Mouse (Mus musculus): Measurements from ENCODE around the gene Pltp. TPM values are rescaled to one million over a fixed set of nuclear protein-coding genes. Genes with fewer than 3 reads are reported as not detected.
"Not testable (repeated sequence)": the region's sequence is repeated elsewhere in the genome, so short reads cannot be mapped to it uniquely, and the experiment has no call there.

The Pltp gene
- total and polyA plus RNA-seq, 3 experiments, result 5.2 to 17.1 TPM; not detected in 1

GRCm38 (mm10) chr2:164798554-164798953 lies 59.0 kb downstream of the Pltp start:
- peak; percentile 58 for DNase-seq (ENCODE audit: low read depth, low spot score)

GRCm38 (mm10) chr2:164795868-164796267 lies 61.6 kb downstream of the Pltp start:
- Histone ChIP-seq H3K36me3 (ENCODE audit: control insufficient read depth in 1 of 2, insufficient read depth in 2 of 2, low read length in 2 of 2) (peaks cover 0 to 5% of the 10 kb centered on the region in 2 experiments; a peak in 3 of 4 replicates), H3K27ac (ENCODE audit: control insufficient read depth, low read depth, low read length) (no peak overlapping the region), H3K4me3 (ENCODE audit: control insufficient read depth in 1 of 2, insufficient read depth in 1 of 2, low read depth in 2 of 2, low read length in 2 of 2) (no peak overlapping the region), H3K9me3 (replicated peaks; ENCODE audit: insufficient read depth, low read length) (no peaks in the 10 kb centered on the region), H3K79me2 (ENCODE audit: control insufficient read depth, insufficient read depth, low read length, poor library complexity) (no peaks in the 10 kb centered on the region), H3K4me1 (ENCODE audit: control insufficient read depth in 1 of 2, insufficient read depth in 2 of 2, low read length in 2 of 2) (no peaks in the 10 kb centered on the region), H3K27me3 (ENCODE audit: control insufficient read depth in 1 of 2, insufficient read depth in 2 of 2, low read length in 2 of 2) (no peaks in the 10 kb centered on the region), H3K9ac (ENCODE audit: control insufficient read depth, low read depth, low read length, poor library complexity, severe bottlenecking) (no peak overlapping the region)
- no peak for DNase-seq (ENCODE audit: low read depth, low spot score)
- no peak for TF ChIP-seq UBTF (IDR thresholded peaks at IDR 0.05; ENCODE audit: borderline replicate concordance, insufficient read depth, low read depth, low read length)

More at GRCm38 (mm10) chr2:164798554-164798953, 59.0 kb downstream of the Pltp start:
- not testable (repeated sequence) for H3K27me3 ChIP-seq (ENCODE audit: control insufficient read depth in 1 of 2, insufficient read depth in 2 of 2, low read length in 2 of 2); H3K9ac ChIP-seq (ENCODE audit: control insufficient read depth, low read depth, low read length, poor library complexity, severe bottlenecking); H3K27ac ChIP-seq (ENCODE audit: control insufficient read depth, low read depth, low read length); H3K9me3 ChIP-seq (replicated peaks; ENCODE audit: insufficient read depth, low read length); H3K4me3 ChIP-seq (ENCODE audit: control insufficient read depth in 1 of 2, insufficient read depth in 1 of 2, low read depth in 2 of 2, low read length in 2 of 2); H3K4me1 ChIP-seq (ENCODE audit: control insufficient read depth in 1 of 2, insufficient read depth in 2 of 2, low read length in 2 of 2)
- H3K79me2 ChIP-seq (ENCODE audit: control insufficient read depth, insufficient read depth, low read length, poor library complexity), result peaks cover 15% of the 10 kb centered on the region
- H3K36me3 ChIP-seq (ENCODE audit: control insufficient read depth in 1 of 2, insufficient read depth in 2 of 2, low read length in 2 of 2), result peaks cover 0 to 15% of the 10 kb centered on the region in 2 experiments; a peak in 3 of 4 replicates
- TF ChIP-seq TBP (IDR thresholded peaks at IDR 0.05; ENCODE audit: low read depth, low read length) (0 out of 2 replicates have a peak, but pooled peaks have one; percentile 22), MYC (IDR thresholded peaks at IDR 0.05; ENCODE audit: low read depth, low read length) (peak; percentile 79), RAD21 (IDR thresholded peaks at IDR 0.05; ENCODE audit: low read depth, low read length) (peak; percentile 6), CTCF (IDR thresholded peaks at IDR 0.05 in 2 of 3, conservative IDR thresholded peaks at IDR 0.05 in 1 of 3; ENCODE audit: control insufficient read depth in 1 of 3, insufficient read depth in 1 of 3, low read depth in 2 of 3, low read length in 3 of 3, poor library complexity in 1 of 3, severe bottlenecking in 1 of 3) (peak; percentile 12 to 44 (median 22); a peak in 3 of 6 replicates)

- Histone ChIP-seq H3K79me2 (ENCODE audit: control insufficient read depth, insufficient read depth, low read length, poor library complexity) (no peaks in the 10 kb centered on the region), H3K27me3 (ENCODE audit: control insufficient read depth in 1 of 2, insufficient read depth in 2 of 2, low read length in 2 of 2) (no peaks in the 10 kb centered on the region), H3K4me1 (ENCODE audit: control insufficient read depth in 1 of 2, insufficient read depth in 2 of 2, low read length in 2 of 2) (no peaks in the 10 kb centered on the region), H3K27ac (ENCODE audit: control insufficient read depth, low read depth, low read length) (no peak overlapping the region), H3K9me3 (replicated peaks; ENCODE audit: insufficient read depth, low read length) (no peaks in the 10 kb centered on the region), H3K4me3 (ENCODE audit: control insufficient read depth in 1 of 2, insufficient read depth in 1 of 2, low read depth in 2 of 2, low read length in 2 of 2) (no peak overlapping the region), H3K36me3 (ENCODE audit: control insufficient read depth in 1 of 2, insufficient read depth in 2 of 2, low read length in 2 of 2) (peaks cover 0 to 5% of the 10 kb centered on the region in 2 experiments; a peak in 2 of 4 replicates), H3K9ac (ENCODE audit: control insufficient read depth, low read depth, low read length, poor library complexity, severe bottlenecking) (peak overlapping the region; percentile 35; the same call in 1 of the 2 replicates)
- DNase-seq (ENCODE audit: low read depth, low spot score), result peak; percentile 95
- TF ChIP-seq POLR2A (IDR thresholded peaks at IDR 0.05; ENCODE audit: control insufficient read depth in 1 of 2, insufficient read depth in 1 of 2, low read depth in 1 of 2, low read length in 2 of 2, poor library complexity in 1 of 2), result no peak
- no peak for TF ChIP-seq JUND (IDR thresholded peaks at IDR 0.05; ENCODE audit: low read depth, low read length)
- TF ChIP-seq CHD1 (IDR thresholded peaks at IDR 0.05; ENCODE audit: low read depth, low read length), result no peak
- TF ChIP-seq POLR2AphosphoS2 (IDR thresholded peaks at IDR 0.05; ENCODE audit: low read length), result no peak
- no peak for TF ChIP-seq NELFE (IDR thresholded peaks at IDR 0.05; ENCODE audit: low read depth, low read length)
- TF ChIP-seq USF2 (IDR thresholded peaks at IDR 0.05; ENCODE audit: borderline replicate concordance in 1 of 2, insufficient read depth in 1 of 2, low read depth in 1 of 2, low read length in 2 of 2), result no peak
- TF ChIP-seq ETS1 (IDR thresholded peaks at IDR 0.05; ENCODE audit: low read depth, low read length), result 0 out of 2 replicates have a peak, but pooled peaks have one; percentile 13
- TF ChIP-seq ZNF384 (IDR thresholded peaks at IDR 0.05; ENCODE audit: low read depth, low read length), result peak; percentile 25; the same call in 1 of the 2 replicates
- peak; percentile 74; the same call in 1 of the 2 replicates for TF ChIP-seq MYC (IDR thresholded peaks at IDR 0.05; ENCODE audit: low read depth, low read length)
- no peak for TF ChIP-seq MYB (IDR thresholded peaks at IDR 0.05; ENCODE audit: low read depth, low read length)
- no peak for TF ChIP-seq TCF12 (IDR thresholded peaks at IDR 0.05; ENCODE audit: low read depth, low read length)
- TF ChIP-seq RAD21 (IDR thresholded peaks at IDR 0.05; ENCODE audit: low read depth, low read length), result peak; percentile 63
- TF ChIP-seq MAX (IDR thresholded peaks at IDR 0.05; ENCODE audit: low read length), result no peak
- no peak for TF ChIP-seq GABPA (IDR thresholded peaks at IDR 0.05; ENCODE audit: low read depth, low read length)
- no peak for TF ChIP-seq E2F4 (IDR thresholded peaks at IDR 0.05; ENCODE audit: borderline replicate concordance, low read depth, low read length)
- no peak for TF ChIP-seq ZMIZ1 (IDR thresholded peaks at IDR 0.05; ENCODE audit: low read depth, low read length)
- no peak for TF ChIP-seq ZKSCAN1 (IDR thresholded peaks at IDR 0.05; ENCODE audit: low read depth, low read length)
- no peak for TF ChIP-seq GATA1 (IDR thresholded peaks at IDR 0.05; ENCODE audit: low read depth, low read length)
- TF ChIP-seq HCFC1 (IDR thresholded peaks at IDR 0.05; ENCODE audit: low read depth, low read length), result no peak
- TF ChIP-seq MAFK (IDR thresholded peaks at IDR 0.05; ENCODE audit: borderline replicate concordance, low read depth, low read length), result no peak
- TF ChIP-seq NRF1 (IDR thresholded peaks at IDR 0.05; ENCODE audit: insufficient read depth, low read depth, low read length, poor library complexity, severe bottlenecking), result no peak
- peak; percentile 83 to 95 (median 93) for TF ChIP-seq CTCF (IDR thresholded peaks at IDR 0.05 in 2 of 3, conservative IDR thresholded peaks at IDR 0.05 in 1 of 3; ENCODE audit: control insufficient read depth in 1 of 3, insufficient read depth in 1 of 3, low read depth in 2 of 3, low read length in 3 of 3, poor library complexity in 1 of 3, severe bottlenecking in 1 of 3)
- no peak for TF ChIP-seq UBTF (IDR thresholded peaks at IDR 0.05; ENCODE audit: borderline replicate concordance, insufficient read depth, low read depth, low read length)
Measured at GRCm38 (mm10) chr2:164794293-164794692, 63.2 kb downstream of the Pltp start.
